Mouse (Mus musculus): Measurements from ENCODE around the gene Ifrd1.
"Not testable (repeated sequence)": the region's sequence is repeated elsewhere in the genome, so short reads cannot be mapped to it uniquely, and the experiment has no call there.

DNA sequence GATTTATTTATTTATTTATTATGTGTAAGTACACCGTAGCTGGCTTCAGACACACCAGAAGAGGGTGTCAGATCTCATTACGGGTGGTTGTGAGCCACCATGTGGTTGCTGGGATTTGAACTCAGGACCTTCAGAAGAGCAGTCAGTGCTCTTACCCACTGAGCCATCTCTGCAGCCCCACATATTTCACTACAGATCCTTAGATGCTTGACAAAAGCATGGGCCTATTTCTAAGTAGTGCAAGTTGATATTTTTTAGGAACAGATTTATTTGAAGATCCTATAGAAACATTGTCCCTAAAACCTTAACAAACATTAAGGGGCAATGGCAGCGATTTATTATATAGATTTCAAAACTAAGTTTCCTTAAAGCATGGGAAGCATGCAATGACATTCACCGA, 7.0 kb upstream of the Ifrd1 start:
- TF ChIP-seq REST (IDR thresholded peaks at IDR 0.05; ENCODE audit: insufficient read depth, insufficient read length); MYOG (IDR thresholded peaks at IDR 0.05; ENCODE audit: control insufficient read depth in 1 of 3, insufficient read depth in 1 of 3, insufficient read length in 2 of 3, low read depth in 2 of 3): not testable (repeated sequence)
